Mouse (Mus musculus): ENCODE measurements at regions not wholly inside any gene's neighbourhood (a gene's known extent, or its start where the extent isn't known, plus 50 kb on each side); places are given as distances from the start of the nearest gene placed in this dataset.
A peak's percentile ranks its signal among the peaks of the same experiment; 100 is the strongest.
"Not testable (repeated sequence)": the region's sequence is repeated elsewhere in the genome, so short reads cannot be mapped to it uniquely, and the experiment has no call there.

DNA sequence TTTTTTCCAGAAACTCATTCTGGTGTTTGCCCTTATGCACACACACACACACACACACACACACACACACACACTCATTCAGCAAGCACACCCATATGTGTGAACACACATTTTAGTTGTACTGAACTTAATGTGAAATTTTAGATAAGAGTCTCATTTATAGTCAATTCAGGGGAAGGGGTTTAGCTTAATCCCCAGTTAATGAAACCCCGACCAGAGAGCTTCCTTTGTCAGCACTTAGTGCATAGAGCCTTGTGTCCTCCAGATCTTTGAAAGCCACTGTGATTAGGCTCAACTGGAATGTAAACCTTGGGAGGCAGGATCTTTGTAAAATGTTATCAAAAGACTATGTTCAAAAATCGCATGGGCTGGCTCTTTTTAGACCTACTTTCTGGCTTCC, 53.4 kb downstream of the Rps12 start:
- no peak for DNase-seq

DNA sequence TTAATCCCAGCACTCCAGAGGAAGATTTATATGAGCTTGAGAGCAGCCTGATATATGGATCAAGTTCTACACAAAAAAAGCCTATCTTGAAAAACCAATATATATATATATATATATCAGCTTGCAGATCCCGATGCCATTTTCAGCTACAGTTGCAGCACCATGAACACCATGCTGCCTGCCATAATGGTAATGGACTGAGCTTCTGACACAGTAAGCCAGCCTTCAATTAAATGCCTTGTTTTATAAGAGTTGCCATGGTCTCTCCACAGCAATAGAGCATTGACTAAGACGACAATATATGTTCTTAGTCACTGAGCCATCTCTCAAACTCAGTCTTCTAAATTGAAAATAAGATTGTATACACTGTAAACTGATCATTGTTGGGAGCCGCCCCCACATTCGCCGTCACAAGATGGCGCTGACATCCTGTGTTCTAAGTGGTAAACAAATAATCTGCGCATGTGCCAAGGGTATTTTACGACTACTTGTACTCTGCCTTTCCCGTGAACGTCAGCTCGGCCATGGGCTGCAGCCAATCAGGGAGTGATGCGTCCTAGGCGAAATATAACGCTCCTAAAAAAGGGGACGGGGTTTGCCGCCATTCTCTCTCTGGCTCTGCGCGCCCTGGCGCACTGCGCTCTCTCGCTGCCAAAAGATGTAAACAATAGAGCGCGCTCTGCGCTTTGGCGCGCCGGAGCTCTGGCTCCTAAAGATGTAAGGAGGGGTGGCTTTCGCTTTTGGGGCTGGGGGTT, 60.9 kb downstream of the Rps12 start:
- not testable (repeated sequence) for DNase-seq

DNA sequence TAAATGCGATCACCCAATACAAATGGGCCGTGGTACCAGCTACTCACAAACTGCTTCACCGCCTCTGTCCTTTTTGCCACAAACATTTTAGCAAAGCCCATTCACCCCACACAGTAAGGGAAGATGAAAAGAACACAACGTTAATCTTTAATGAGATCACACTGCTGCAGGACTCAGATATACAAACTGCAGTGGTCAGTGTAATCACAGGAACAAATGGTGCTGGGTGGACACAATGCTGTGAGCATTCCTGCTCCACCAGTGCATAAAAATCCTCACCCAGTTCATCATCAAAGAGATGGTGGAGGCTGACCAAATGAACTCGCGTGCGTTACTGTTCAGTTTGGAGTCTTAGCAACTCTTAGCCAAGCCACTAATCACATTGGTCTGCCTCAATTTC, 69.0 kb downstream of the Rps12 start:
- DNase-seq, result no peak

DNA sequence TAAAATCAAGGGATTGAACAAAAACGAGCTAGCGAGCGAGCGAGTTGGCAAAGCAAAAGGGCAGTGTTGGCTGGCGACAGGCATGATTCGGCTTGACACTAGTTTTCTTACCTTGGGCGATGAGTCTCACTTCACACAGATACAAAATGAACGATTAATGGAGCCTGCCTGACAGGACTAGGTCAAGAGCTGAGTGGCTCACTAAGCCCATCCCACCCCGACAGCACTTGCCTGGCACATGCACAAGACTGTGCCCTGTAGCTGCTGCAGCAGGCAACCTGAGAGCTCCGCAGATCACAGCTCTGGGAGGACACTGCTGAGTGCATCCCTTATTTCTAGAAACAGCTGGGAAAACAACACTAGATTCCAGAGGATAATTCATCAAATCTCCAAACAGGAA, 71.6 kb downstream of the Rps12 start:
- DNase-seq, result no peak

DNA sequence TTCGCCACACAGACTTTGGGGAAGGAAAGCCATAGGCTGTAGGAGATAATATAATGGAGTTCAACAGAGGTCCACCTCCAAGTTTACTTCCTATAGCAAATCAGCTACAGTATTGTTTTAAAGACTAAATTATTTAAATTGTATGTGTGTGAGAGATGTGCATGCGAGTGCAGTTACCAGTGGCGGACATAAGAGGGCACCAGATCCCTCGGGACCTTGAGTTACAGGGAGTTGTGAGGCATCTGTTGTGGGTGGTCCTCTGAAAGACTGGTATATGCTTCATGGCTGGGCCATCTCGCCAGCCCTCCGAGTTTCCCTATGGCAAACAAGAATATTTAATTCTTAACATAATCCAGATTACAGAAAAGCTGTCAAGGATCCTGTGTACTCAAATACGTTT, 72.0 kb downstream of the Rps12 start:
- DNase-seq, result no peak

DNA sequence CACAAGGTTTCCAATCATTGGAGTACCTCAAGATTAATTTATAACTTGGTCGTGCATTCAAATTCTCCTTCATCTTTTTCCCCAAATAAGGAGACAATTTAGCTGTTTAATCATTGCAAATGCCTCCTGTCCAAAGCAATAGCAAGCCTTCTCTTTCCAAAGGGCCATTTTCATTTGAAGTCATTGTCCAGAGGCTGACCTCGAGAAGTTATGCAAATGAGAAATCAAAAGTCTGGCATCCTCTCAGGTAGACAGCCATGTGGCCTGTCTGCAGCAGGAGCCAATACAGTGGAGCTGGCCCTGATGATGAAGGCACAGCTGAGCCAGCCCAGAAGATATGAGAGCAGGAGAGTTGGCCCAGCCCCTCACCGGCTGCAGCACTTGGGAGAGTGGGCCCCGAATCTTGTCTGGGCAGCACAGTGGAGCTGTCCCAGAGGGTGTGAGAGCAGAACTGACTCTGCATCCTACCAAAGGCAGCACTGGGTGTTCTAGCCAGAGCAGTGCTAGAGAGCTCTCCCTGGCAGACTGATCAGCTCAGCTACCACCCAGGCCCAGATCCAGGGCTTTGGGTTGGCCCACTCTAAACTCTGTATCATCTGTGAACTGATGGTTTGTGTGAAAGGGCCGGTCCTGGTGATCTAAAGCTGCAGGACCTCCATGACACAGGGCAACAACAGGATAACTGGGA, 74.2 kb downstream of the Rps12 start:
- DNase-seq, result no peak

DNA sequence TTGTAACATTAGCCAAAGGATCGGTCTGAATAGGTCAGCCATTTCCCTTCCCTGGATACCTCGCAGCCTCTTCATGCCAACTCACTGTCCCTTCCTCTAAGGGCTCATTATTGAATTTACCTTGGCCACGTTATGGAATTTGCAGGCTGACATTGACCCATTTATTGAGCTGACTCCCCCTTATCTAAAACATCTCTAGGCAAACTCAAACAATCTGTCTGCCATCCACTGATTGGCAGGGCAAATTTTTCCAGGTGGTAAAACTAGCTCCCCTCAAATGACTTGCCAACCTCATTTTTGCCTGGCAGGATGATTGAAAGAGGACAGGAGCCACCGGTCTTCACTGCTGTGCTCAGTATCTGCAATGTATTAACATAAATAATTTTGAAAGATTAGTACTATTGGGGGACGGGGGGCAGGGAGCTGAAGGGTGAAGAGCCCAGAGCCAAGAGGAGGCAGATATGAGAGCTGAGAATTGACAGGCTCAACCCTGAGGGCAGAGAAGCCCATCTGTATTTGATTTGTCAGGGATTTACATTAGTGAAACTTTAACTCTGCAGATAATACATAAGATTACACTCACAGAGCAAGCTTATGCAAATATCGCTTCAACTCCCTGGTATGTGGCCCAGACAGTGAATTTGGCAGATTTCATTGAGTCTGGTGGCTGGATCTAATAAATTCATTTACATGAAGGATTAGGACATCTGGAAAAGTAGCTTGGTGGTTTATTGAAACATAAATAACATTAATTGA, 75.5 kb downstream of the Rps12 start:
- no peak for DNase-seq

DNA sequence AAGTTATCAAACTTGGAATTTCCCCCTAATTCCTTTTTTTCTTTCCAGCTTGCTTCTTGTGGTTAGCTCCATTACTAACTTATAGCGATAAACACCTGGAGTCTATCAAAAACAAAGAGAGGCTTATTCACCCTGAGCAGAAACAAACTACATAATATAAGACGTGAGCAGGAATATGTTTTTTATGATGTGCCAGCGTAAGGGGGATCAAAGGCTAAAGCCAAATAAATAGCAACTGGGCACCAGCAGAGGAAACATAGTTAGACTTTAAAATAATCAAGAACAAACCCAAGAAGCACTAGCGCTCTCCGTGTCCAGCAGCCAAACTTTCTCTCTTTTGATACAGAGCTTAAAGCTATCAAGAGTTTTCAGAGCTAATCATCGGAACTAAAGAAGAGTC, 76.1 kb downstream of the Rps12 start:
- DNase-seq, result no peak

DNA sequence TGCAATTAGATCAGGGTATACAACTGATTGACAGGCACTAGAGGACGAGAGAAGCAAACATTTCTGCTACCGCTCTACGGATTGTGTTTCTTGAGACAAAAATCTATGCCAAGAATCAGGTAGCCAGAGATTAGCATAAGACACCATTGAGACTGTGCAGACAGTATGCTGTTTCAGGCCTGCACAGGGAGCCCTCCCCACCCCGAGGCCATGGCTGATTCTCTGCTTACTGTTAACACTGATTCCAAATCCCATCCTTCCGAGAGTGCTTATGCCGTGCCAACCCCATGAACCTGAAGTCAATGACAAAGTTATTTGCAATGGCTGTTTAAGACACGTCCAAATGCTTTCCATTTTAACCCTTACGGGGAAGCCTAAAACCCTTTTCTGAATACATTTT, 78.8 kb downstream of the Rps12 start:
- DNase-seq, result no peak

DNA sequence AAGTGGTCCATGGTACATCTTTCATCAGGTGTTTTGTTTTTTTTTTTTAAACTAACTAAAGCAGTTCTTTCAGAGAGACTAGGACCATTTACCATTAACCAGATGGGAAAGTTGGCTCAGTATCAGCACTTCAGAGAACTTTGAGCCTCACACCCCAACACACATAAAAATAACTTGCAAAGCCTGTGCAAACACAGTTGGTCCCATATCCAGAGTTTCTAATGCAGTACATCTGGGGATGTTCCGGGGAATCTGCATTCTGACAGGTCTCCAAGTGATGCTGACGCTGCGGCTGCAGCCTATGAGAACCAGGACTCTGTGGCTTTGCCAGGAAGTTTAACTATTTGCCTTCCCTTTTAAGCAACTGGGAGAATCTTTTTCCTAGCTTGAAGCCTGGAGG, 79.9 kb downstream of the Rps12 start:
- no peak for DNase-seq

DNA sequence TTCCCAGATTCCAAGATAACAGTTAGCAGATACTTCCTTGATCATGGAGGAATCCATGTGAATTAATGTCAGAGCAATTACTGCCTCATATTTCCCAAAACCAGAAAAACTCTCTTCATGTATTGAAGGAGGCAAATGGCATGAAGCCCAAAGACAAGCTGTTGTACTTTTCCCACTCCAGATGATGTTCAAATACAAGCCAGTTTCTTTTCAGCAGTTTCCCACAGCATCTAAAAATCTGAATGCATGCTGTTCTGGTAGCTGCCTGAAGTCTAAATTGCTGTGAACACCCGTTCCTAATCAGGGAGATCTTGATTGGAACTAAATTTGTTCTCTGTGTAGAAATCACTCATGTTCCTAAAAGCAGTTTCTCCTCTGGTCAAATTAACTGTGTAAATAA, 83.0 kb downstream of the Rps12 start:
- no peak for DNase-seq

DNA sequence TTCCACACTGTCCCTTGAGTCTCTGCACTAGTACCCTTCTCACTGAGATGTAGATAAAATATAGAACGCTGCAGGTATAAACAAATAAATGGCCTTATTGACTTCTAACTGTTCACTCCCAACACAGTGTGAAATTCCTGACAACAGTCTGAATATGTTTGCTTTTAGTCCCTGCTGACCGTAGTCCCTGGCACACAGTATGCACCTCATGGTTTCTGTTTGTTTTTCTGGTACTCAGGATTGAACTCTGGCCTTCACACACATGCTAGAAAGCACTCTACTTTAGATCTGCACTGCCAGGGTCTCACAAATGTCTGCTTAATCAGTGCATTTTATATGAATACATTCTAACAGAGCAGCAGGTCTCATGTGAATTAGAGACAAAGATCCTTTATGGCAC, 95.8 kb downstream of the Rps12 start:
- no peak for DNase-seq

DNA sequence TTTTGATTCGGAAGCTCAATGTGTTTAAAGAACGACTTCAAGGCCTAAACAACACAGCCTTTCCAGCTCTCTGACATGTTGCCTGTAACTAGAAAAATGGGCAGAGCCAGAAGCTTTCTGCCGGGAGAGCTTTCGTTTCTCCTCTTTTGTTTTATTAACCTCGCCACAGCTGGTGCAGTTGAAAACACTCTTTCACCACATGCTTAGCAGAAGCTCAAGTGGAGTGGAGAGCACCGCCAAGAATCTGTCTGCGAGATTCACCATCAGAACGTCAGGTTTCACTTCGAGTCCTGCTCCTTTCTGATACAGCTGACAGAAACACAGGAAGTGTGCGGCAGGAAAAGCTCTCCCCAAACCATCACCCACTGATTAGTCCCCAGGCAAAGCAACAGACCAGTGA, 100.1 kb downstream of the Rps12 start:
- no peak for DNase-seq

DNA sequence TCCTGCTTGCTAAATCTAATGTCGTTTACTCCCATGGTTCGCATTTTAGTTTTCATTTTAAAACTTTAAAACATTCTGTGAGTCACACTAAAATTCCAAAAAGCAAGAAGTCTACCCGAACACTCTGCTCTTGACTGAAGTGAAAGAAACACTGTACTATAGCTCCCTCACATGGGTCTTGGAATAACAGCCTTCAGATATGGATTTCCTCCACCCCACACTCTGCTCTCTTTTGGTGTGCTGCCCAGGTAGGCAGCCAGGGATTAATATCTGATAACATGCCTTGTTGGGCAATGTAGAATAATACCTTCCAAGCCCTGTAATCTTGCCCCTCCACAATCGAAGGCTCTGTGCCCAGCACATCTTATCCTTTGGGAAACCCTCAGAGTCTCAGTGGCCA, 104.0 kb downstream of the Rps12 start:
- DNase-seq, result no peak

DNA sequence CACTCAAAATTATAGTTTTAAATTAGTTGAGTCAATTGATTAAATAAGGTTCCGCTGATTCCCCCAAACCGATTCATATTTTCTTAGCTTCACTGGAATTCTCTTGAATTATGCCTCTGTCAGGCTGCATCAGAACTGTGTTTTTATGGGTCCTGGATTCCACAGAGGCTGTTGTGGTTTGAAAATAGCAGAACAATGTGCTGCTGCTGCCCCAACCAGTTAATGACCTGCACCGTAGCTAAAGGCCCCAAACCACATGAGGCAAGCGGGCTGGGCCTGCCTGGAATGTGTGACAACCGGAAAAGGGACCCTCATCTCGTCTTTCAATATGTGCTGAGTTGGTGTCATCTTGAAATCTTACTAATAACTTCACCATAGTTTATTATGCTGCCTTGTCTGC, 111.2 kb downstream of the Rps12 start:
- DNase-seq, result no peak

DNA sequence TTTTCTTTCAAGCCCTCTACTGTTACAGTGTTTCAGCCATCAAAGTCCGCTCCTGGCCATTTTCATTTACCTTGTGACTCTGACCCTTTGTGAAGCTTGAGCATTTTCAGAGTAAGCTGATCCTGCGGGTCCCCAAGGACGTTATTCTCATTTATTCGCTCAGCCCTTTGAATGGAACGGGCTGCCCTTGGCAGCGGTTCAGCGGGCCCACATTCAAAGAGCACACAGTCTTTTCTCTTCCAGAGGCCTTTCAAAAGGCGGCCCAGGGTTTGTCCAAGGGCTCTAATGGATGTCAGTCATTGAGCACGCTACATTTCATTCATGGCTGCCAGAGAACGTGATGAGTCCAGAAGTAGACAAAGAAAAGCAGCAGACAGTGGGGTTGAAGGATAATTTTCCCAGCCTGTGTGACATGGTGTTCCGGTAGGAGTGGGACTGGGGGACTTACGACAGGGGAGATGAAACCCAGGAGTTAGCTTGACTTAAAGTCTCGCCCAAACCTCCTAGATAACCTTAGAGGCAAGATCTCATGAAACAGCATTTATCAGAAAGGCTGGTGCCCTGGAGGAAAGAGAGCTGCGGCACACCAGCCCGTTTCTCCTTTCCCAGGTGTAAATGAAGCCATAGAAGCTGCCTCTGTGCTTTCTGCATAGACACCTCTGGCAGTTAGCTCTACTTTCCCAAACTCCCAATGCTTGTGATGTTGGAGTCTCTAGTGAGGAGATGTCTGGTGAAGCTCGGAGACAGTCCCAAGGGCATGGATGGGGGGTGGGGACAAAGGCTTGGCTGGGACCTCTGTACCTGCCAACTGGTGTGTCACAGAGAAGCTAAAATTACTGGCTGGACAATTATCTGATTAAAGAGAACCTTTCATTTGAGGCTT, 112.2 kb downstream of the Rps12 start:
- DNase-seq, result no peak

DNA sequence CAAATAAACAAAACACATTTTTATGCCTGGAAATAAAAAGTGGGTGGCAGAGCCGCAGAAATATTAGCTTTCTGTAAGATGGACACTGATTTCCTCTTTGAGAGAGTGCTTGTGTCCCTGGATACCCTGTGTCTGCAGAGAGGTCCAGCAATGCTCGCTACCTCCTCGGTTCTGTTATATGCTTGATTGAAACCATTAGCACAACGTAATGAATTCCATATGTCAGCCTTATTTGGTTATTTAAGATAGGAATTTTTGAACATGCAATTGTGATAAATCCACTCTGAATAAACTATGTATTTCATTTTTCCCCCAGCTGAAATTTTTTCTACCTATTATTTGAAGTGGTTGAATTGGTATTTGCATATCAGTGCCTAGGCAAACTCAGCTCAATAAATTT, 114.8 kb downstream of the Rps12 start:
- DNase-seq, result no peak

DNA sequence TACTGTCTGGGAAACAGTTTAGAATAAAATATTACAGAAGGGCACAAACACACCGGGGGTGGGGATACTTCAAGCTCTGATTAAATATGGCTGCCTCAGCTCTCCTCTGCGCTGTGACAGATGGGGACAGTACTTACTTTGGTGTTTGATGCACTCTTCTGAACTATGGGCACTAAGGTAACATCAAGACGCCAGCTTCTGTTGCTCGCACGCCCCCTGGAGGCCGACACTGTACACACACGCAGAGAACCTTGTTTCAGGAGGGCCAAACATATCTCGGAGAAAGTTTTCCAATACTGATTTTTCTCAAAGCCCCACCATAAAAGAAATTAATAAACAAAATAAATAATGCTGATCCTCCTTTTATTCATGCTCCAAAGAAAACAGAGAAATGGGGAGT, 115.6 kb downstream of the Rps12 start:
- DNase-seq, result peak; percentile 4

DNA sequence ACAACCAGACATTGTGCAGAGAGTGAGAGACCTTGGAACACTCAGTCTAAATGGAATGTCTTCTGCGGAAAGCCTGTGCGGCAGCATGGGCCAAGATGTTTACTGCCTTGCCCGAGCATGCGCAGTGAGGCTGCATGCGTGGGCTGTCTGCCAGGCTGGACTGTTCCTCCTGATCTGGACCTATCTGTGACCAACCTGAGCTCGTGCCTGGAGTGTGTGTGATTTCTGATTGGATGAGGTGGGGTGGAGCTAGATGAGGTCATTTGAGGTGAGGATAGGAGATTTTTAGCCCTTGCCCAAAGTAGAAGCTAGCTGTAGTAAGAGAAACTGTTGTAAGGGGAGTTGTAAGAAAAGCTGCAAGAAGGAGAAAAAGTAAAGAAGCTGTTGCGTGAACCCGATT, 121.2 kb downstream of the Rps12 start:
- not testable (repeated sequence) for DNase-seq

DNA sequence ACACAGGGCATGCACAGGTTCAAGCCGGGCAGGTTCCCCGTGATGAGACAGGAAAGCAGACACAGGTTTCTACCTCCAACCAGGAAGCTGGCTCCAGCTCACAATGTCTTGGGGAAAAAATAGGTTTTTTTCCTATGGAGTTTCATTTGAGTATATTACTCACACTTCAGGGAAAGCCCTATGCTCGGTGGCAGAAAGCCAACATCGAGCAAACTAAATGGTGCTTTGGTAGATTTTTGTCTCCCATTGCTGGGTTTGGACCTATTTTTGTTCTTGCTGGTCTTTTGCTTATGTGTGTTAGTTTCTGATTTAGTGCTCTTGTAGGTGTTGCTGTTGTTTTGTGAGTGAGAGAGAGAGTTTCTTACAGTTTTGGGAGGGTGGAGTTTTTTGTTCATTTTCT, 160.9 kb downstream of the Rps12 start:
- no peak for DNase-seq

DNA sequence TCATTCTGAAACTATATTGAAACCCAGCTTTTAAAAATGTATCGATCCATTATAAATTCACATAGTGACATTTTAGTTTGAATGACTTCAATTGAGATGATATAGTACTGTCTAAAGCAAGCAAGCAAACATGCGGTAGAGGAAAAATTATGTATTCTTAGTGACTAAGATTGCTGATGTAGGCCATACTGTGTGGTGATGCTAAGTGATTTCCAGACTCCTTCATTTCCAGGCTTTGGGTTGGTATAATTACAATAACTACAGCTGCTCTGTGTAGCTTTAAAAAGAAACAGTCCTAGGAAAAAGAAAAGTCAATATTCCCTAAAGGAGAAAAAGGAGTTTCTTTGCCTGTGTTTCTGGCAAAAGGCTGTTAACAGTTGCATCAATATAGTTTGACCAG, 175.0 kb downstream of the Rps12 start:
- no peak for DNase-seq

DNA sequence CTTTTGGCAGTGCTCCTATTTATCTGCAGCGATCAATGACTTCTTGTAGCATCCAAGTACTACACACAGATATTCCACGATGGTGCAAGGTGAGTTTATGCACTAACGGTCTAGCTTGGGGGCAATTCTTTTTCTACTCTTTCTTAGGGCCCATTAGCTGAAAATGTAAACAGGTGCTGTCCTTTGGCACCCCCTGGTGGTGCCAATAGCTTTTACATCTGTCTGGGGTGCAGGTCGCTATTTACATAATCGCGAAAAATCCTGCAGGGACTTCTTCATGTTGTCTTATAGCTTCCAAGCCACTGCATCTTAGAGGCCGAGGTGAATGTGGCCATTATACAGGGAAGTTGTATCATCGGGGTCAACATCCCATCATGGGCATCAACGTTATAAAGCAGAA, 175.9 kb downstream of the Rps12 start:
- peak; percentile 12 for DNase-seq

DNA sequence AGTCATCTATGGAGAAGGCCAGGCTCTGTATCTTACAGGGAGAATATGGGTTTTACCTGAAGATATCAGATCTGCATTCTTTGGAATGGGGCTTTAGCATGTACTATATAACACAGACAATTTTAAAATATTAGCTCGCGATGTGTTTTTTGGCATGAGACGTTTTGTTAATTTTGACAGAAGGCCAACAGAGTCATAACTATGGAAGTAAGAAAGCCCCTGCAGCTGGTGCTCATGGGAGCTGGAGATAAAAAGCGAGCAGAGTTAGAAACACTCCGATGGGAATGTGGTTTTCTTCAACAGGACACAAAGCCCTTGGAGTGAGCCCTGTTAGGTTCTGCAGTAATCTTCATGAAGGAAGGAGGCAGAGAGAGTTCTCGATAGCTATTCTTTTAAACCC, 176.6 kb downstream of the Rps12 start:
- DNase-seq, result no peak
